Mouse (Mus musculus) kidney, embryonic 16.5 days (tissue): ENCODE results near the gene Wfdc16. TPM values are rescaled to one million over a fixed set of nuclear protein-coding genes. Genes with fewer than 3 reads are reported as not detected.

ENCODE experiments used
- ATAC-seq: fragments of 200-750 bp; cut with Nextera tagmentation; 2 replicates; pipeline ENCODE4 v1.8.0; 2017; ENCODE audit warnings: moderate TSS enrichment; ENCODE audit not compliant: low FRiP score, low TSS enrichment
- H3K27ac ChIP-seq: fragments of 300-500 bp; sonication (generic); 2 replicates; pipeline ENCODE4 v1.5.1; 2014; ENCODE audit warnings: low read length
- H3K27me3 ChIP-seq: fragments of 300-500 bp; sonication (generic); 2 replicates; pipeline ENCODE4 v1.6.1; 2014; ENCODE audit warnings: low read length, control low read depth, mixed read lengths; ENCODE audit not compliant: insufficient read depth
- H3K36me3 ChIP-seq: fragments of 300-500 bp; sonication (generic); 2 replicates; pipeline ENCODE4 v1.6.1; 2014; ENCODE audit warnings: low read length, control low read depth, mixed read lengths; ENCODE audit not compliant: insufficient read depth
- H3K4me1 ChIP-seq: fragments of 300-500 bp; sonication (generic); 2 replicates; pipeline ENCODE4 v1.6.1; 2014; ENCODE audit warnings: low read length, control low read depth, mixed read lengths; ENCODE audit not compliant: insufficient read depth
- H3K4me2 ChIP-seq: fragments of 300-500 bp; sonication (generic); replicated peaks from 2 replicates; pipeline ENCODE4 v1.6.1; 2014; ENCODE audit warnings: low read depth, low read length
- H3K4me3 ChIP-seq: fragments of 300-500 bp; sonication (generic); 2 replicates; pipeline ENCODE4 v1.5.1; 2014; ENCODE audit warnings: mild to moderate bottlenecking, low read length
- H3K9ac ChIP-seq: fragments of 300-500 bp; sonication (generic); replicated peaks from 2 replicates; pipeline ENCODE4 v1.6.1; 2014; ENCODE audit warnings: low read length
- H3K9me3 ChIP-seq: fragments of 300-500 bp; sonication (generic); 2 replicates; pipeline ENCODE4 v1.6.1; 2016; ENCODE audit warnings: low read length, control low read depth
- WGBS: fragments of 180-500 bp; shearing (Covaris S2); extraction: QIAGEN DNeasy Blood & Tissue Kit; methylation state at CpG from one replicate; pipeline ENCODE4 v1.1.7; 2014; 5-methylcytosine and 5-hydroxymethylcytosine counted together
- polyA plus RNA-seq: library from polyadenylated mRNA; unstranded; fragments of >200 nt; fragmentation: Nextera tagmentation; extraction: Ambion mirVana; gene quantifications from 2 replicates; pipeline ENCODE4 v1.2.1, GENCODE M21; 2015

Gene Wfdc16
- not detected in 2 replicates for polyA plus RNA-seq

DNA sequence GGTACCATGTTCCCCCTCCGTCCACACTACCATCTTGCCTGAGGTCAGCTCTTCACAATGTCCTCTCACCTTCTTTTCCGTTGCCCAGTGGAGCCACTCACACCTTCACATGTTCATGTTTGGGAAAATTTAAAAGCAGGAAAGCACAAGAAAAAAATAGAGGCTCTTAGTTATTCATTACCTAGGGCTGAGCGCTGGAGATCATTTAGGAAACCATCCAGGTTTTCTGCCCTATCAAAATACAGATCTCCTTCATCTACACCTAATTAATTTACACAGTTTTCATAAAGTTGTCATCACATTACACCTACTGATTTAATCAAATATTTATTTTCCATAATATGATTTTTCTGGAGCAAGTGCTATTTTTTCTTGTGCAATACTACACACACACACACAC lies at the start of gene Wfdc16:
Gene Wfdc16 (minus strand): TSS at position 101 of the 400 bp plus-strand sequence.
- Histone ChIP-seq H3K27me3 (no peaks in the 10 kb centered on the region), H3K4me2 (no peak within 1 kb of the TSS), H3K36me3 (no peaks in the 10 kb centered on the region), H3K9ac (no peak within 1 kb of the TSS), H3K4me3 (no peak within 1 kb of the TSS), H3K4me1 (0 out of 2 replicates have a peak, but pooled peaks cover 7% of the 10 kb centered on the region), H3K27ac (no peak within 1 kb of the TSS), H3K9me3 (peaks cover 4% of the 10 kb centered on the region; the same call in 1 of the 2 replicates)
- WGBS, result 79% methylated on average over 3 of the region's 3 CpGs
- ATAC-seq, result no peak

DNA sequence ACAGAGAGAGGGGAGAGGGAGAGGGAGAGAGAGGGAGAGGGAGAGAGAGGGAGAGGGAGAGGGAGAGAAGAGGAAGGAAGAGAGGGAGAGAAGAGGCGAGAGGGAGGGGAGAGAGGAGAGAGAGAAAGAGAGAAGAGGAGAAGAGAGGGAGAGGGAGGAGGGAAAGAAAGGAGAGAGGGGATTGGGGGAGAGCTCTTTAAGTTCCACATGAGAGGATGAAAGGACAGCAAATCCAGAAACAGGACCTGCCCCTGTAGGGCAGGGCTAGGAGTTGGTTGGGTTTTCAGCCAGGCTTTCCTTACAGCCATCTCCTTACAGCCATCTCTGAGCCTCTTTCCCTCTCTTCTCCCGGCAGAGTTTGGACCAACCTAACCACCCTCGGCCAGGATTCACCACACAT lies 46.2 kb upstream of the Wfdc16 start, which contains the start of gene Wfdc13:
Gene Wfdc13 (plus strand): TSS at position 301 of the 400 bp plus-strand sequence.
- Histone ChIP-seq H3K27ac (no peak within 1 kb of the TSS), H3K9ac (no peak within 1 kb of the TSS), H3K36me3 (no peaks in the 10 kb centered on the region), H3K27me3 (no peaks in the 10 kb centered on the region), H3K9me3 (no peaks in the 10 kb centered on the region), H3K4me2 (no peak within 1 kb of the TSS), H3K4me3 (no peak within 1 kb of the TSS), H3K4me1 (no peaks in the 10 kb centered on the region; the same call in 1 of the 2 replicates)
- 60% methylated on average over 3 of the region's 3 CpGs for WGBS
- ATAC-seq, result no peak

GRCm38 (mm10) chr2:164679906-164680305 lies 41.3 kb upstream of the Wfdc16 start:
- WGBS, result 27% methylated on average over 3 of the region's 3 CpGs
- no peaks in the 10 kb centered on the region for H3K27me3 ChIP-seq
- ATAC-seq, result no peak
- H3K27ac ChIP-seq, result no peak overlapping the region
- H3K4me3 ChIP-seq, result no peak overlapping the region
- no peaks in the 10 kb centered on the region for H3K36me3 ChIP-seq
- H3K4me2 ChIP-seq, result no peak overlapping the region
- H3K9ac ChIP-seq, result no peak overlapping the region
- H3K9me3 ChIP-seq, result no peaks in the 10 kb centered on the region
- H3K4me1 ChIP-seq, result peaks cover 4% of the 10 kb centered on the region; the same call in 1 of the 2 replicates

DNA sequence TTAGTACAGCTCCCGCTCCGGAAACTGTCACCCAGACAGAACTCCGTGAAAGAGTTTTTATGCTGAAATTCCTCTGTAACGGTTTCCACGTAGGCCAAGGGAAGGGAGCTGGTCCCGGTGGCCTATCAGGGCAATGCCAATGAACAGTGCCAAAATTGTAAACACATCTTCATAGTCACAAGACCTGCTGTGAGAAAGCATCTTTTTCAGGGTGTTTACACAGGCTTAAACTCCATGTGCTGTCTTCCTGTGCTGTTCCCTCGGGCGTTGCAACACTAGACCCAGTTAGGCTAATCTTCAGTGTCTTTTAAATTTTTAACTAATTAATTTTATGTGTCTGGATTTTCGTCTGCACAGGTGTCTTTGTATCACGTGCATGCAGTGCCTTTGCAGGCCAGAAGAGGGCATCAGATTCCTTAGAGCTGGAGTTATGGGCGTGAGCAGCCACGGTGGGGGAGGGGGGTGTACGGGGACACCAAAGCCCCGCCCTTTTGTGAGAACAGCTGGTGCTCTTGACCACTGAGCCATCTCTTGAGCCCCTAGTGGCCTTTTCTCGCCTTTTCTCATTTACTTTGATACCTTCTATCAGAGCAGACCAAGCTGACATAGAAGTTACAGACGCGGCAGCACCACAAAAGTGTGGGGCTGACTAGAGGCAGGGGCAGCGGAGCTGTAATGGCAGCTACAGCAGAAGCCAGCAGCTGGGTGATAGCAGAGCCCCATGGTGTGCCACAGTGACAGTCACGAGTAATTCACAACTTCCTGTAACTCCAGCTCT lies 40.4 kb upstream of the Wfdc16 start:
- H3K4me1 ChIP-seq, result peaks cover 4% of the 10 kb centered on the region; the same call in 1 of the 2 replicates
- H3K36me3 ChIP-seq, result no peaks in the 10 kb centered on the region
- peak; percentile 78 for ATAC-seq
- WGBS, result 18% methylated on average over 19 of the region's 19 CpGs
- no peak overlapping the region for H3K27ac ChIP-seq
- H3K4me3 ChIP-seq, result peak overlapping the region; percentile 32
- H3K9ac ChIP-seq, result peak overlapping the region; percentile 18; the same call in 1 of the 2 replicates
- H3K4me2 ChIP-seq, result peak overlapping the region; percentile 49
- H3K27me3 ChIP-seq, result no peaks in the 10 kb centered on the region
- H3K9me3 ChIP-seq, result no peaks in the 10 kb centered on the region

DNA sequence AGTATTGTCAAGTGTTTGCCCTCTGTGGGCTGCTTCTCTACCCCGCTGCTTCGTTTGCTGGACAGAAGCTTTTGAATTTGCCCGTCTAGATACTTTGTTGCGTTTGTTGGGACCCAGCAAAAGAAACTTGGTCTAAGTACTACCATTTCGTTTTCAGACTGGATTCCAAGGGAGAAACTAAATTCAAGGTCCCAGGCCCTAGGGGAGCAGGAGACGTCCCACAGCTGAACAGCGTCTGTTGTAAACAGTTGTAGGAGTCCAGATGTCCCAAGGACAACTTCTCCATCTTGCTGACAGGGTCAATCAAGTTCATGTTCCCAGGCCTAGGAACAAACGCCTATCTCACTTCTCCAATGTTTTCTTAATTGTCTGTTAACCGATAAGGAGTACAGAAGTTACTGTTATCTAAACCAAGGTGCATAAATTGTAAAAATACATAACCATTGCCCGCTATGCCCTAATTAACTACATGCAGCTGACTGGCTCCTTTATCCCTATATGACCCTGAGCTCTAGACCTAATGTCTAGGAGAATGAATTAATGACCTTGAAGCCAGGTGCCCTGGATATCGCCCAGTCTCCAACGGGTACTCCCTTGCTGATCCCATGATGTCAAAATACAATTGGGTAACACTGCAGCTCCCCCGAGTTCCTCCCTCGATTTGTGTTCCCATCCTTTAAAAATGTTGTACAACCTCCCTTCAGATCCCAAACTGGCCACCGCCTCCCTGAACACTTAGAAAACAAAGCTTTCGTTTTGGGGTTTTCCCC lies 38.5 kb upstream of the Wfdc16 start:
- Histone ChIP-seq H3K36me3 (no peaks in the 10 kb centered on the region), H3K27me3 (no peaks in the 10 kb centered on the region), H3K4me2 (no peak overlapping the region), H3K27ac (no peak overlapping the region), H3K4me1 (peaks cover 4% of the 10 kb centered on the region; the same call in 1 of the 2 replicates), H3K4me3 (no peak overlapping the region), H3K9ac (no peak overlapping the region), H3K9me3 (no peaks in the 10 kb centered on the region)
- no peak for ATAC-seq
- 66% methylated on average over 16 of the region's 16 CpGs for WGBS

GRCm38 (mm10) chr2:164676103-164676502 lies 37.5 kb upstream of the Wfdc16 start:
- 79% methylated on average over 7 of the region's 7 CpGs for WGBS
- H3K4me3 ChIP-seq, result no peak overlapping the region

GRCm38 (mm10) chr2:164673987-164674386 lies 35.4 kb upstream of the Wfdc16 start, which contains the start of gene Wfdc11:
Wfdc11 (minus strand) TSS chr2:164674087.
- ATAC-seq, result no peak
- Histone ChIP-seq H3K9ac (no peak within 1 kb of the TSS), H3K27ac (no peak within 1 kb of the TSS), H3K4me3 (no peak within 1 kb of the TSS), H3K4me1 (peaks cover 4% of the 10 kb centered on the region; the same call in 1 of the 2 replicates), H3K9me3 (no peaks in the 10 kb centered on the region), H3K36me3 (no peaks in the 10 kb centered on the region), H3K27me3 (no peaks in the 10 kb centered on the region), H3K4me2 (no peak within 1 kb of the TSS)
- 73% methylated on average over 7 of the region's 7 CpGs for WGBS

More at GRCm38 (mm10) chr2:164676103-164676502, 37.5 kb upstream of the Wfdc16 start:
- H3K4me2 ChIP-seq, result no peak overlapping the region
- no peaks in the 10 kb centered on the region for H3K36me3 ChIP-seq
- no peak overlapping the region for H3K9ac ChIP-seq
- H3K27me3 ChIP-seq, result no peaks in the 10 kb centered on the region
- H3K9me3 ChIP-seq, result no peaks in the 10 kb centered on the region
- peaks cover 4% of the 10 kb centered on the region; the same call in 1 of the 2 replicates for H3K4me1 ChIP-seq
- H3K27ac ChIP-seq, result no peak overlapping the region
- no peak for ATAC-seq

DNA sequence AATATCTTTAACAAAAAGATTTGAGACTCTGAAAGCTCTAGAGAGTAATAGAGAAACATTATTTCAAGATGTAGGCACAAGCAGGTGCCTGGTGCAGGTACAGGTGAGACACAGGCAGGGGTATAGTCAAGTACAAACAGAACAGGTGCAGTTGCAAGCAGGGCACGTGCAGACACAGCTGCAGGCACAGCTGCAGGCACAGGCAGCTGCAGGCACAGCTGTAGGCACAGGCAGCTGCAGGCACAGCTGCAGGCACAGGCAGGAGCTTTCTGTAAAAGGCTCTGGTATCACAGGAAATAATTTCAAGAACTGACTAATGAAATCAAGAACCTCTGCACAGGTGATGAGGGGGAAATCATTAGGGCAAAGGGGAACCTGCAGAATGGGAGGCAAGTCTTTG lies 32.3 kb upstream of the Wfdc16 start:
- 0 out of 2 replicates have a peak, but pooled peaks cover 3% of the 10 kb centered on the region for H3K9me3 ChIP-seq
- 33% methylated on average over 1 of the region's 1 CpGs for WGBS

GRCm38 (mm10) chr2:164670261-164670660 lies 31.7 kb upstream of the Wfdc16 start:
- WGBS, result 80% methylated on average over 5 of the region's 5 CpGs
- H3K9me3 ChIP-seq, result 0 out of 2 replicates have a peak, but pooled peaks cover 3% of the 10 kb centered on the region
- no peaks in the 10 kb centered on the region for H3K36me3 ChIP-seq

More for the DNA sequence above, 32.3 kb upstream of the Wfdc16 start:
- Histone ChIP-seq H3K27me3 (no peaks in the 10 kb centered on the region), H3K27ac (no peak overlapping the region), H3K4me2 (no peak overlapping the region), H3K4me1 (no peaks in the 10 kb centered on the region), H3K9ac (no peak overlapping the region), H3K36me3 (no peaks in the 10 kb centered on the region), H3K4me3 (no peak overlapping the region)
- no peak for ATAC-seq

More at GRCm38 (mm10) chr2:164670261-164670660, 31.7 kb upstream of the Wfdc16 start:
- no peak for ATAC-seq
- H3K27ac ChIP-seq, result no peak overlapping the region
- H3K27me3 ChIP-seq, result no peaks in the 10 kb centered on the region
- H3K4me3 ChIP-seq, result no peak overlapping the region
- no peaks in the 10 kb centered on the region for H3K4me1 ChIP-seq
- no peak overlapping the region for H3K4me2 ChIP-seq
- no peak overlapping the region for H3K9ac ChIP-seq
